Mouse (Mus musculus) heart, adult 2 months (tissue): Measurements from ENCODE around the gene Fam193a.

Experiments used
- CTCF ChIP-seq: fragments of 200-600 bp; IDR thresholded peaks from 2 replicates; pipeline ENCODE4 v1.8.1; 2022; ENCODE audit warnings: antibody characterized with exemption, mild to moderate bottlenecking, moderate library complexity
- EP300 ChIP-seq: fragments of 200-500 bp; IDR thresholded peaks from 2 replicates; pipeline ENCODE4 v1.6.1; 2011; ENCODE audit warnings: low read depth, low read length, control low read depth; ENCODE audit not compliant: insufficient read depth
- POLR2A ChIP-seq: fragments of 200-500 bp; IDR thresholded peaks from 2 replicates; pipeline ENCODE4 v1.6.1; 2011; ENCODE audit warnings: mild to moderate bottlenecking, low read depth, low read length, control low read depth; ENCODE audit not compliant: insufficient read depth

- TF ChIP-seq EP300 (no peak), CTCF (no peak), POLR2A (no peak)
Observed at GRCm38 (mm10) chr5:34370840-34371239, 1.1 kb downstream of the Fam193a start.
